Mouse (Mus musculus): ENCODE data around the gene Nlgn3. TPM values are rescaled to one million over a fixed set of nuclear protein-coding genes. Genes with fewer than 3 reads are reported as not detected.

Nlgn3 gene
- 51.7 and 58.2 TPM in 2 replicates for polyA plus RNA-seq (2012; rRNA removed)

DNA sequence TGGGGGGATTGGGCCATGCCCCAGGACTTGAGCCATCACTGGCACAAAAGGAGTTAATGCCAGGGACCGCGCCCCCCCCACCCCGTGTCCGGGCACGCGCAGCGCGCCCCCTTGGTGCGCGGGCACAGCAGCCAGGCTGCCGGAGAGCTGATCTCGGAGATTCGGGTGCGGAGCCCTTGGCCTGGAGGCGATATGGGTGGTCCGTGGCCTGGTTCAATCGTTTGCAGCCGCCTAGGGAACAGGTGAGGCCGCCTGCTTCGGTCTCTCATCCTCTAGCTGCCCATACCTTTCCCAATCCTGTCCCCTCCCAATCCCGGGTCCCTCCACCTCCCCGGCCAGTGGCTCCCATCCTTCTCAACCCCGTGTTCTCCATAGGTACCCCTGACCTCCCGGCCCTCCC, at the start of gene Nlgn3:
Gene Nlgn3 (plus strand): TSS at position 114 of the 400 bp plus-strand sequence.
- DNase-seq (ENCODE audit: extremely low spot score in 1 of 2, low spot score in 1 of 2) = no peak

DNA sequence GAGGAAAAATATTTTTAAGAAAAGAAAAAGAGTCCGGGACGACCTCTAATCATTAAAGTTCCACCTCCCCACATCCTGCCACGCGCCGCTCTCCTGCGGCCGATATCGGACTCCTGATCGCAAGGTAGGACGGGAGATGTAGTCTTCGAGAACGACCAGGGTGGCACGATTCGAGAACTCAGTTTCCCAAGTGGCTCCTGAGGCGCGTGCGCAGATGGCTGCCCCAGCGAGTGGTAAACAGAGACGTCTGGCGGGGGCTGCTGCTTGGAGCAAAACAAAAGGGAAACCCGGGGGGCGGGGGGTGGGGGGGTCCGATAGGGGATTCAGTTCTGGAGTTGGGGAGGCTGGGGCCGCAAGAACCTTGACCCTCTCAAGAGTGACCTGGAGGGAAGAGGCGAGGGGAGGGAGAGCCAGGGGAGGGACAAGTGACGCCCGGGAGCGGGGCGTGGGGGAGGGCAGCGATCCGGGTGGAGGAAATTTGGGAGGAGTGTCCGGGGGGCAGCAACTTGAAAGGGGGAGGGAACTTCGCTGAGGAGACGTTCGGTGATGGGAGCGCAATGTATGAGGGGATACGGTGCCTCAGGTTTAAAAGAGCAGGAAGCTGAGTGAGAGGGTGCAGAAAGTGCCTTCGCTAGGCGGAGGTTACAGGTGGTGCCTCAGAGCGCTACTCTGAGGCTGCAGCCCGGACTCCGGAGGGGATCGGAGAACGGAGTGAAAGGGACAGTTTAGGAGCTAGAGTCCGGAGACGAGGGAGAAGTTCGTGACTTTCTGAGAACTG, 44.8 kb upstream of the Nlgn3 start, which contains the start of gene Foxo4:
Gene Foxo4 (plus strand): TSS at position 577 of the 778 bp plus-strand sequence.
- DNase-seq (ENCODE audit: extremely low spot score in 1 of 2, low spot score in 1 of 2) = peak; percentile 76 to 90

DNA sequence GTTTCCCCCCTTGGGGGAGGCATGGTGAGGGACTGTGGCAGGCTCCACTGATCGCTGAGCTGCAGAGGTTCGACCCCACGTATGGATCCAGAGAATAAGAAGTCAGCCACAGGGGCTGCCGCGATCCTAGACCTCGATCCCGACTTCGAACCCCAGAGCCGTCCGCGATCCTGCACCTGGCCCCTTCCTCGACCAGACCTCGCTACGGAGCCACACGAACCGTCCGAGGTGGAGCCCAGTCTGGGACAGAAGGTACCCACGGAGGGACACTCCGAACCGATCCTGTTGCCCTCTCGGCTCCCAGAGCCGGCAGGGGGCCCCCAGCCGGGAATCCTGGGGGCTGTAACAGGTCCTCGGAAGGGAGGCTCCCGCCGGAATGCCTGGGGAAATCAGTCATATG, 44.2 kb upstream of the Nlgn3 start:
- DNase-seq (ENCODE audit: extremely low spot score in 1 of 2, low spot score in 1 of 2) = no peak

DNA sequence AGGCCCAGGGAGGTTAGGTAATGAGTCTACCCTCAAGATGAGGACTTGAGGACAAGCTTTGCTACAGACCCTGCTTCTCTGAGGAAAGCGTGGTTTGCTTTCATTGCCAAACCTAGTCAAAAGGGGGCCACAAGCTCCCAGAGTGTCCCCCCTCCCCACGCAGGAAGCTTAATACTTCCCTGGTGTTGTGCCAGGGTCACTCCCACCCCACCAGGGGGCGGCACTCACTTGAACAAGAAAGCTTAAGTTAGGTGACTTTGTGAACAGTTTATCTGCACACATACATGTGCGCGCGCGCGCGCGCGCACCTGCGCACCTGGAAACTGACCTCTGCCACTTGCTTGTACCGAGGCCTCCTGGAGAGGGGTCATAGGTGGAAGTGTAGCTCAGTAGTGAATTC, 42.4 kb upstream of the Nlgn3 start:
- DNase-seq (ENCODE audit: extremely low spot score in 1 of 2, low spot score in 1 of 2) = peak in 1 of 2 experiments; percentile 4

DNA sequence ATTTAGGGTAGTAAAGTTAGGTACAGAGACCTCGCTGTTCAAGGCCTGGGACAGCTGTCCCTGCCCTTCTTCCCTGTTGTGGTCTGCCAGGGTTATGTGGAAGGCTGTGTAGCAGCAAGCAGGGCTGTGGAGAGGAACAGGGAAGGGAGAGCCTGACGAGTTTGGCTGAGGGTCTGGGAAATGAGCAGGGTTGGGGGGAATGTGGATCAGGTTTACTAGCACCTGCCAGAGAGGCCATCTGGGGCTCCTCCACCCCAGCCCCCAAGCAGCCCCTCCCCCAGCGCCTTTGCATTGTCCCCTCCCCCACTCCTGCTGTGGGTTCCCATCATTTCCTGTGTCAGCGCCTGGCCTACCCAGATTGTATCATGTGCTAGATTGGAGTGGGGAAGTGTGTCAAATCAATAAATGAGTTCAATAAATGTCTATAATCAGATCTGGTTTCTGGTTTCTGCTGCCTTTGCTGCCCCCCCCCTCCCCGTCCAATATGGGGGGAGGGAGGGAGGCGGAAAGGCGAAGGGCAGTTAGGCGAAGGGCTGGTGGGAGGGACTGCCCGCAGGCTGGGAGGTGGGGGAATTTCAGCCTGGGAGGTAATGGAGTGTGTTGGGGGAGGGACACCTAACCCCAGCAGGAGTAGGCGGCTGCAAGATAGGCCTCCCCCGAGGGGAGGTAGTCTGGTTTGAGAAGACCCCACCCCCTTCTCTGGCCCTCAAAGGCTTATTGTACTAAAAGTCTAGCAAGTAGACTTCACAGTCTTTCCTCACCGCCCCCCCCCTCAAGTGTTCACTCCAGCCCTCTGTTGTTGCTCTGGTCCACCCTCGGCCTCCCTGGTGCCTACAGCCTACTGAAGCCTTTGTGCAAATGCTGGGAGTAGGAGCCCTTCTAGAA, 38.3 kb upstream of the Nlgn3 start:
- DNase-seq (ENCODE audit: extremely low spot score in 1 of 2, low spot score in 1 of 2) = no peak

DNA sequence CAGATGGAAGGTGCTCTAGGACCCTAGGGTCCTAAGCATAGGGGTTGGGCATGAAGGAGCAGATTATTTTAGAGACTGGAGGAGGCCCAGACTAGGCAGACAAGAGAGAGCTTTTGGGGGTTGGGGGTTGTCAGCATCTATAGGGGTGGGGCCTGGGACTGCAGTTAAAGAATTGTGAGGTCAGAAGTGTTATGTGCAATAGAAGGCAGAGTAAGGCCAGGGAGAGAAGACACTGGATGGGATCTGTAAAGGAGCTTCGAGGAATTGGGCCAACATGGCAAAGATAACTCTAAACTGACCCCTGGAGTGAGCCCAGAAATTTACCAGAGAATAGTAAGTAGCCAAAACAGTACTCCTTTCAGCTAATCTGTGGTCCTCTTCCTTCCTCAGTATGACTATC, 35.1 kb upstream of the Nlgn3 start, which contains the start of gene Gm614:
Gene Gm614 (minus strand): TSS at position 101 of the 400 bp plus-strand sequence.
- no peak for DNase-seq (ENCODE audit: extremely low spot score in 1 of 2, low spot score in 1 of 2)

DNA sequence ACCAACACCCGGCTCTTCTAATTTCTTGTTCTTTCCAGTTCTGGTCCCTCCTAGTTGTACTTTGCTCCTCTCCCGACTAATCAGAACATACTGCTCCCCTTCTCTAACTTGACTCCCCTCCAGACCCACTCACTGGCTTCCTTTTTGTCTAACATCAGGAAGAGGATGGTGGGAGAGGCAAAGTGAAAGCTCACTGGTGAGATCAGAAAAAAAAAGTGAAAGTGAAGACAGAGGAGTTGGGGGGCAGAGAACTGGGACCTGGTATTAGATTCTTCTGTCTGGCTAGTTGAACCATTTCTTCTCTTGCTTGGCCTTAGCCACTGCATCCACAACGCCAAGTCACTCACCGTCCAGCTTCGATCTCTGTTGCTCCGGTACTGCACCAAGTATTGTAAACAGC, 32.3 kb upstream of the Nlgn3 start:
- DNase-seq (ENCODE audit: extremely low spot score in 1 of 2, low spot score in 1 of 2) = no peak

DNA sequence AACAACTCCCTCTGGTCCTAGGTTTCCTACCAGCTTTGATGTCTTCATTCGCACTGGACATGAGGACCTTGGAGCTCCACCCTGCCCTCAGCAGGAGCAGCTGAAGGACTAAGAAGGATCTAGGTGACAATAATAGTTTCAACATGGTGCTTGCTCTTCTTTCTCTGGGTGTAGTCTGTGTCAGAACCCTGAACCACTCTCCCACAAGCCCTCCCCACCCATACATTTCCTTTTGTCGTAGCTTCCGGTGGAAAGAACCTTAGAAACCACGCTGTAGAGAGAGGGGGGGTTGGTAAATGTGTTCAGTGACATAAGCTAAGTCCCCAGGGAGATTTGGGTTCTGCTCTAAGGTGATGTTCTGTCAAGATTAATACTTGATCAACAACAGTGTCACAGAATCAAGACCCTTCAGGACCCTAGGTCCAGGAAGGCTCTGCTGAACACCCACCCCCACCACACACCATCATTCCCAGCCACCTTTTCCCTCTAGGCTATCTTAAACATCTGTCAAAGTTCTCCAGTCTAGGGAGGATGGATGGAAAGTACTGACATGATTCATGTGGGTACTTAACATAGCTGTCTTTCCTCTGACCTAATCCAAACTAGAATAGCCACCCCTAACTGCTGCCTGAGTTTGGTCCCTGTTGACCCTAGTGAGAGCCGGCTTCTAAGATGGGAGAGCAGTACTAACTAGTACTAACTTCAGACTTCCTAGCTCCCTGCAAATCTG, 30.8 kb upstream of the Nlgn3 start, which contains the start of gene Il2rg:
Gene Il2rg (minus strand): TSS at position 231 of the 730 bp plus-strand sequence.
- no peak for DNase-seq (ENCODE audit: extremely low spot score in 1 of 2, low spot score in 1 of 2)

DNA sequence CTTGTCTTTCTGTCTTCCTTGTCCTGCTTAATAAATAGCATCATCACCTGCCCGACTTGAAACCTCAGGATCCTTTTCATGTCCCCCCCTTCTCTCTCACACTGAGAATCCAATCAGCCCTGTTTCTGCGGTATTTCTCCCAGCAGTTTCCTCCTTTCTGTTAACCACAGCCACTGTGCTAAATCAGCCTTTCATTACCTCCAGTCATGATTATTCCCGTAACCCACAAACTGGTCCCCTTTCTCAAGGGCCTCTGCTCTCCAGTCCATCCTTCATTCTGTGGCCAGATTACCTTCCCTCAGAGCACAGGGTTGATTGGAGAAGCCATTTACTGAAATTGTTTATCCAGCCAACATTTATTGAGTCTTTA, 30.2 kb upstream of the Nlgn3 start, which contains the start of gene Gm20489:
Gene Gm20489 (minus strand): TSS at position 269 of the 370 bp plus-strand sequence.
- DNase-seq (ENCODE audit: extremely low spot score in 1 of 2, low spot score in 1 of 2) = no peak

DNA sequence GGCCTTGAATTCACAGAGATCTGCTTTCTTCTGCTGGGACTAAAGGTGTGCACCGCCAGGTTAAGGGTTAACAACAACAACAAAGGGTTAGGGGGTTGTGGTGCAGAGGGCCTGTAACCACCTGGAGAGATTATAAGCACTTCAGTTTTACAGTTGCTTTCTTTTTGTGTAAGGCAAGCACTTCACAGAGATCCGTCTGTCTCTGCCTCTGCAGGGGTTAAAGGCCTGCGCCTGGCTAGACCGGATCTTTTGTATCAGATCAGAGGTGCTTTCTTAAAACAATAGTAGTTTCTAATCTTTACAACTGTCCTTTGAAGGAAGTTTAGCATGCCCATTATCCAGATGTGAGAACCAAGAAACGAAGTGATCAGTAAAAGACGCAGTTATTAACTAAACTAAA, 25.6 kb upstream of the Nlgn3 start:
- DNase-seq (ENCODE audit: extremely low spot score in 1 of 2, low spot score in 1 of 2) = no peak

DNA sequence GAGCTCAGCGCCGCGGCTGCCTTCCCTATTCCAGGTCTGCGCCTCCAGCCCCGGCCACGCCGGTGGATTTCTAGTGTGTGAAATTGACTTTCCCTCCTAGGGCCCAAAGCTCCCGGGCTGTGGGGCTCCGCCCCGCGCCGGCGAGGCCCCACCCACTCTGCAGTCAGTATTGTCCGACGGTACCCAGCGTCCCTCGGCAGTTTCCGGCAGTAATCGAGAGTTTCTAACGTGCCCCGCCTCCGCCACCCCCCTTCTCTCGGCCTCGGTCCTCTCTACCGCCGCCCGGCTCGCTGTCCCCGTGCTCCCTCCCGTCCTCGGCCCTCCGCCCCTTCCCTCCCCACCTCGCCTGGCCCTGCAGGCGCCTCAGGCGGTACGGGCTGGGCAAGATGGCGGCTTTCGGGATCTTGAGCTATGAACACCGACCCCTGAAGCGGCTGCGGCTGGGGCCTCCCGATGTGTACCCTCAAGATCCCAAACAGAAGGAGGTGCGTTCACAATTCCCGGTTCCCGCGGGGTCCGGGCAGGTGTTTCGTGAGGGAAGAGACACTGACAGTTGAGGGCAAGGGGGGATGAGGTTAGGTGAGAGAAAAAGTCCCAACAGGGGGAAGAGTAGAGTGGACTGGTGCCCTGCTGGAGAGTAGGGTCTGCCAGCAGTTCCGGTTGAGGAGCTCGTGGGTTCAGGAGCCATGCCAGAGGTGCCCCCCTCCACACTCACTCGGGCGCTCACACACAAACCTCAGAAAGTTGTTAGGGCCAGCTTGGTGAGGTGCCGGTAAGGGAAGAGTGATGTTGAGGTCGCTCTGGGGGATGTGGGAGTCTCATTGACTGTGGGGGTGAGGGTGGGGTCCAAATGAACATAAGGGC, 24.9 kb upstream of the Nlgn3 start, which contains the start of gene Med12:
Gene Med12 (plus strand): TSS at position 156 of the 864 bp plus-strand sequence.
- DNase-seq (ENCODE audit: extremely low spot score in 1 of 2, low spot score in 1 of 2) = peak; percentile 55 to 78

DNA sequence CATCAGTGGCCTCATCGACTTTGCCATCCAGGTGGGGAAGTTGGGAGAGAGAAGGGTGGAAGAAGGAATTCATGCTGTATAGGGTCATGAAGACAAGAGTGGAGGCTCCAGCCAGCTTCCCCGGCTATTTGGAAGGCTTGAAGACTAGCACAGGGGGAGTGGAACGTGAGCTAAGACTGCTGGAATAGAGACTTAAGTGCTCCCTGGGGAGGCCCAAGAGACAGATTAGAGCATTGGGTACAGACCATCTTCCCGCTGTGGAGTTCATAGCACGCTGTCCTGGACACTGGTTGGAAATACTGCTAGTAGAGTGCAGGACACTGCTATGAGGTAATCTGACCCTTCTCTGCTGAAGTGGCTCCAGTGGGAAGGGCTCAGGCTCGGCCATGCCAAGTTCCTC, 16.2 kb upstream of the Nlgn3 start:
- DNase-seq (ENCODE audit: extremely low spot score in 1 of 2, low spot score in 1 of 2) = no peak

DNA sequence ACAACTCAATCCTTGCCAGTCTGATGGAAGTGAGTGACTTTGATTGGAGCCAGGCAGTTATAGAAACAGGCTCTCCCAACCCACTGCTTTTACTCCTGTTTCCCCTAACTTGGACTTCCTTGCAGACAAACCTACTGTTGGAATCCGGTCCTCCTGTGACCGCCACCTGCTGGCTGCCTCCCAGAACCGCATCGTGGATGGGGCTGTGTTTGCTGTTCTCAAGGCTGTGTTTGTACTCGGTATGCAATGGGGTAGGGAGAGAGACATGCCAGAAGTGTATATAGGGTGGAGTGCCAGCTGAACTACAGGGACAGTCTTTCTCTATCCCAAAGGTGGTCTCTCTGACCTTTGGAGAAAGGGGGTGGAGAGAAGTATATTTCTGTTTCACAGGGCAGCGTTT, 13.4 kb upstream of the Nlgn3 start:
- peak in 1 of 2 experiments; percentile 65 for DNase-seq (ENCODE audit: extremely low spot score in 1 of 2, low spot score in 1 of 2)

DNA sequence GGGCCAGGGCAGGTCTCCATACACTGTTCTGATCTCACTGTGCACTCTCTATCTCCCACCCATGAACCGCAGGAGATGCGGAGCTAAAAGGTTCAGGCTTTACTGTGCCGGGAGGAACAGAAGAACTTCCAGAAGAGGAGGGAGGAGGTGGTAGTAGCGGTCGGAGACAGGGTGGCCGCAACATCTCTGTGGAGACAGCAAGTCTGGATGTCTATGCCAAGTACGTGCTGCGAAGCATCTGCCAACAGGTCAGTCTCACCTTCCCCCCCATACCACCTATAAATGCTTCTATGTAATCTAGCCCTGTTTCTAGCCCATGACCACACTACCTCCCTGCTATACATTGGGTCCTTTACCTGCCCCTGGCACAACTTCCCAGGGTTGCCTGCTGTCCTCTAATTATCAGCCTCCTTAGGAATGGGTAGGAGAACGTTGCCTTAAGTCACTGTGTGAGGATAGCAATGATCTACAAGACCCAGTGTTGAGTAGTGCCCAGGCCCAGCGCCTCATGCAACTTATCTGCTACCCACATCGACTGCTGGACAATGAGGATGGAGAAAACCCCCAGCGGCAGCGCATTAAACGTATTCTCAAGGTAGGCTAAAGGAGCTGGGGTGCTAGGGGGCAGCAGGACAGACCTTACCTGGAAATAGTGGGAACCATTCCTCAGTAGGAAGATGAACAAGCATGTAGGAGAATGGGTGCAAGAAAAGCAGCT, 12.9 kb upstream of the Nlgn3 start:
- DNase-seq (ENCODE audit: extremely low spot score in 1 of 2, low spot score in 1 of 2) = no peak

DNA sequence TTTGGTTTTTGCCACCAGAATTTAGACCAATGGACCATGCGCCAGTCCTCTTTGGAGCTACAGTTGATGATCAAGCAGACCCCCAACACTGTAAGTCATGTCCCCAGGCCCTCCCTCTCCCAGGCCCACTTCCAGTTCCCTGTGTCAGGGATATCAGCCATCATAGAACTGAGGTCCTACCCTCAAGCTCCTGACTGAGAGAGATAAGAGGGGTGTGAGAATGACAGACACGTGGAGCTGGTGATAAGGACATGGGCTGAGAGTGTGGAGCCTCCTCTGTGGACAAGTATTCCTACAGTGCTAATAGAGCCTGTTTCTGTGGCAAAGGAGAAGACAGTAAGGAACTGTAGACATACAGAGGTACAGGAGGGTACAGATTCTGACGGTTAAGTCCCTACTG, 11.4 kb upstream of the Nlgn3 start:
- no peak for DNase-seq (ENCODE audit: extremely low spot score in 1 of 2, low spot score in 1 of 2)

DNA sequence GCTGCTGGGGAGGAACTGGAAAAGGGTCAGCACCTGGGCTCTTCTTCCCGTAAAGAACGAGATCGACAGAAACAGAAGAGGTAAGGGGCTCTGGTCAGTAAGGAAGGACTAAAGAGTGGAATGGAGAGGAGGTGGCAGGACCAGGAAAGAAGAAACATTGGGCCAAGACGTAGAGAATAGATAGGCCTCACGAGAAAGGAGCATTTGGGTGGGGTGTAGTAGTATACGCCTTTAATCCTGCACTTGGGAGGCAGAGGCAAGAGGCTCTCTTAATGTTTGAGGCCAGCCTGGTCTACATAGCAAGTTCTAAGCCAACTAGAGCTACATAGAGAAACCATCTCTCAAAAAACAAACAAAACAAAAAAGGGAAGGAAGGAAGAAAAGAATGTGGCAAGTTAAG, 10.5 kb upstream of the Nlgn3 start:
- DNase-seq (ENCODE audit: extremely low spot score in 1 of 2, low spot score in 1 of 2) = no peak

DNA sequence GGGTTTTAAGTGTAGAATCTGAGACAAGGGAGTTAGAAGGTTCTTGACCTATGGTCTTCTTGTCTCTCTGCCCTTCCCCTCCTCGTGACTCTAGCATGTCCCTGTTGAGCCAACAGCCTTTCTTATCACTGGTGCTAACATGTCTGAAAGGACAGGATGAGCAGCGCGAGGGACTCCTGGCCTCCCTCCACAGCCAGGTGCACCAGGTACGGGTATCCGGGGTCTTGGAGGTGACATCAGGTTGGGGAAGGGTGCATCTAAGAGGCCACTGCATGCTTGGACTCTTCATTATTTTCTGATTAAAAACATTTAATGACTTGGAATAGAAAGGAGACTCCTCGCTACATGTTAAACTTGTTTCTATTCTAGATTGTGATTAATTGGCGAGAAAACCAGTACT, 9.9 kb upstream of the Nlgn3 start:
- no peak for DNase-seq (ENCODE audit: extremely low spot score in 1 of 2, low spot score in 1 of 2)

DNA sequence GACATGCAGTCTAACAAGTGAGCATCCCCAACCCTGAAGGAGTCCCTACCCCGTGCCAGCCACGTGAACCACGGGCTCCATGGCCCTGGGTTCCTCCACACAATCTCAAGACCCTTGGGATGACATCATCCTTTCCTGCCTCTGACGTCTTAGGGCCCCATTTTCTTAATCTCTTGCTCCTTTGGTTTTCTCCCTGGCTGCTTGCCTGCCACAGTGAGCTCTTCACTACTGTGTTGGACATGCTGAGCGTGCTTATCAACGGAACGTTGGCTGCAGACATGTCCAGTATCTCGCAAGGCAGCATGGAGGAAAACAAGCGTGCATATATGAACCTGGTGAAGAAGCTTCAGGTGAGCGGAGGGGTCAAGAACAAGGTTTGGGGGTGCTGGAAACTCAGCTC, 8.9 kb upstream of the Nlgn3 start:
- DNase-seq (ENCODE audit: extremely low spot score in 1 of 2, low spot score in 1 of 2) = no peak

Measured in frontal cortex, adult 2 months (tissue).